Mouse (Mus musculus): ENCODE results near the gene Itprip.
"Not testable (repeated sequence)": the region's sequence is repeated elsewhere in the genome, so short reads cannot be mapped to it uniquely, and the experiment has no call there.

Gene Itprip

GRCm38 (mm10) chr19:47857957-47858942, 60.8 kb downstream of the Itprip start:
- no peak for ATAC-seq (ENCODE audit: insufficient number of reproducible peaks, low FRiP score, low TSS enrichment)

DNA sequence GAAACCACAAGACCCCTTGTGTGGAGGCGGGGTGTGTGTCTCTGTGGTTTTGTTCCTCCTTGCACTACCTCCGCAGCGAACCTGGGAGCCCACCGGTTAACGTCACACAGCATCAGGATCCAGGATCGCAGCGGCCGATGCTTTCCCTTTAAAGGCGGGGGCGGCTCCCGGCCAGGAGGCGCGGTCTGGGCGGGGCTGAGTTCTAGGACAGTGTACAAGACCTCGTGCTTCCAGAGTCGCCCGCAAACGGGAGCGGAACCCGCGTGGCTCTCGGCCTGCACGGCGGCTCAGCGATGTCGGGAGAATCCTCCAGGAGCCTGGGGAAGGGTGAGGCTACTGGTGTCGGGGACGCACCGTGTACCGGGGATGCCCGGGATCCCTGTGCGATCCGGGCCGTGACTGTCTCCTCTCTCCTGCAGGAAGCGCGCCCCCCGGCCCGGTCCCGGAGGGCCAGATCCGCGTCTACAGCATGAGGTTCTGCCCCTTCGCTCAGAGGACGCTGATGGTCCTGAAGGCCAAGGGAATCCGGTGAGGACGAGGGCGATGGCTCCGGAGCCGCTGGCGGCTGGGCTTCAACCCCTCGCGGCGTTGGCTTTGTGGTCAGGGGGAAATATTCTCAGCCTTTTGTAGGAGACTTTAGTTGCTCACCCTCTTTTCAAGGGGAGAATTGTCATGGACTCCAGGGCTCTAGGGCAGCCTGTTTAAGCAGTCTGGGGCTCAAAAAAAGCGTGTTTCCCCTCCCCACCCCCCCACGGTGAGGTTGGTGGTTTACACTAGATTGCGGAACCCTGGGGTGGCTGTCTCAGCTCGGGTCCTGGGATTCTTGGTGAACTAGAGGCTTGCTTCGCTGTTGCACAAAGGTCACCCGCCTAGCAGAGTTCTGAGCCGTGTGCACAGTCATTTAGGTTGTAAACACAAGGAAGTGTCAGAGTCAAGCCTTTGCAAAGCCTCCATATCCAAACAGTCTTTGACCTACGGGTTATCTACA, 64.0 kb downstream of the Itprip start, which contains the start of gene Gsto1:
Gsto1 (plus strand) TSS at position 175 of the 988 bp plus-strand sequence.
- peak; percentile 91 for ATAC-seq (ENCODE audit: insufficient number of reproducible peaks, low FRiP score, low TSS enrichment)

DNA sequence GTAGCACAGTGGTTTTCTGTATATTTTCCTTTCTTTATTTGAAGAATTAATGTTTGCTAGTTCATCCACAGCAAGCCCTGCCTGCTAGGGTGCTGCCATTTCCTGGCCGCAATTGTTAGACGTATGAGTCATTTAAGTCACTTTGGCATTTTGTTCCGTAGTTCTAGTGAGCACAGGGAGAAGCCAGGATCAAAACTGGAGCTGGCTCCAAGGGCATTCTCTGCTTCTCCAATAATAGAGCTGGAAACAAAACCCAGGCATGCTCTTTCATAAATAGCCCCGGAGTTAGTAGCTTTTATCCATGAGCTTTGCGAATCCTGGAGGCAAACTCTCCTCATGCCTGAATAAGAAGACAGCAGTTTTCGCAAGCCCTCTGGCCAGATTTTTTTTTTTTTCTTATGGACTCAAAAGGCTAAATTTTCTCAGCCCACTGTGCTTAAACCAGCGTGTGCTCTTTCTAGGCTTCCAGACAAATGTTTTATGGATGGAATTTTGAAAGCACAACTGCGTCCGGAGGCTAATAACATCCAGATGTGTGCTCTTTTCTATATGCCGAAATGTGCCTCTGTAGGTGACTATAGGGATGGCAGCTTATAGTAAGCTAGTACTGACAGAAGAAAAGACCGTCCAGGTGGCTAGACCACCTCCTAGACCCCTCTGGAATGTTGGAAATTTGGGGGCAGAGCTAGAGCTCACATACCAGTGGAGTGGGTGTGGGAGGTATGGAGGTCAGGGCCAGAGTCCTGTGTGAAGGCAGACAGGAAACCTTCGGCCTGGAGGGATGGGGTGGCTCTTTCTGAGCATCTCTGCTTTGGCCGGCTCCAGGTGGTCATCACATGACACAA, 64.9 kb downstream of the Itprip start:
- ATAC-seq (ENCODE audit: insufficient number of reproducible peaks, low FRiP score, low TSS enrichment) = peak; percentile 83

- no peak for ATAC-seq (ENCODE audit: insufficient number of reproducible peaks, low FRiP score, low TSS enrichment)
These were observed 66.0 kb downstream of the Itprip start for GRCm38 (mm10) chr19:47853053-47853452.

GRCm38 (mm10) chr19:47852131-47852530, 67.0 kb downstream of the Itprip start:
- not testable (repeated sequence) for ATAC-seq (ENCODE audit: insufficient number of reproducible peaks, low FRiP score, low TSS enrichment)

DNA sequence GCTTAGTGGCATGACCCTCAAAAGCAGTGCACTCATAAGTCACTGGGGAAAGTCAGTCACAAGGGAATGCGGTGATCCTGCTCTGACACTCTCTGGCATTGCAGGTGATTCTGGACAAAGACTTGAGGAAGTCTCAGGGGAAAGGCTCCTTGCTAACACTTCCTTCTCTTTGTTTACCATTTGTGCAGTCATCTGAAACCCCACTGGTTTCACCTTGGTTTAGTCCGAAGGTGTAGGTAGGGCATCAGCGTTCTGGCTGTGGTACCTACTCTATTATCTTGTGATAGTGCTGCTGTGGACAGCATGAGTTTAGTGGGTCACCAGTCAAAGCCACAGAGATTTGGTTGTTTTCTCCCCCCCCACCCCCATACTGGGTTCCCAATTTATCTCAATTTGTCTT, 69.4 kb downstream of the Itprip start:
- no peak for ATAC-seq (ENCODE audit: insufficient number of reproducible peaks, low FRiP score, low TSS enrichment)

Data from cerebellum, adult (tissue).